Mouse (Mus musculus): ENCODE measurements around the gene 9130230L23Rik.

DNA sequence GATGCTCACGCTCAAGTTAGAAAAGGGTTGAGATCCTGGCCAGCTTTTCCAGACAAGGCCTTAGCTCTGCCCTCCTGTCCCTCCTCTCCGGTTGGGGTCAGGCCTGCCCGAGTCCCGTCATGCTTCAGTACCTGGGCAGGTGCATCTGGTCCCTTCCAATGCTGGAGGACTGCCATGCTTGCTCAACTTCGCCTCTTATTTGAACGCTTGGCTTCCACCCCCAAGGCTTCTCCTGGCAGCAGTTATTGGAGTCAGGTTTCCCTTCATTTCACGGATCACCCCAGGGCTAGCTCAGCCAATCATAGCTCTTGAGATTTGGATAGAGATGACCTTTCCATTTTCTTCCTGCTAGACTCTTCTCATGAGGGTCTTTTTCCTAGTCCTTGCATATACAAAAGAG lies 4.0 kb downstream of the 9130230L23Rik start:
- TF ChIP-seq GATA1 (IDR thresholded peaks at IDR 0.05; ENCODE audit: low read length) (no peak), TAL1 (IDR thresholded peaks at IDR 0.05; ENCODE audit: low read length) (no peak)
